In the genomic region with DNA sequence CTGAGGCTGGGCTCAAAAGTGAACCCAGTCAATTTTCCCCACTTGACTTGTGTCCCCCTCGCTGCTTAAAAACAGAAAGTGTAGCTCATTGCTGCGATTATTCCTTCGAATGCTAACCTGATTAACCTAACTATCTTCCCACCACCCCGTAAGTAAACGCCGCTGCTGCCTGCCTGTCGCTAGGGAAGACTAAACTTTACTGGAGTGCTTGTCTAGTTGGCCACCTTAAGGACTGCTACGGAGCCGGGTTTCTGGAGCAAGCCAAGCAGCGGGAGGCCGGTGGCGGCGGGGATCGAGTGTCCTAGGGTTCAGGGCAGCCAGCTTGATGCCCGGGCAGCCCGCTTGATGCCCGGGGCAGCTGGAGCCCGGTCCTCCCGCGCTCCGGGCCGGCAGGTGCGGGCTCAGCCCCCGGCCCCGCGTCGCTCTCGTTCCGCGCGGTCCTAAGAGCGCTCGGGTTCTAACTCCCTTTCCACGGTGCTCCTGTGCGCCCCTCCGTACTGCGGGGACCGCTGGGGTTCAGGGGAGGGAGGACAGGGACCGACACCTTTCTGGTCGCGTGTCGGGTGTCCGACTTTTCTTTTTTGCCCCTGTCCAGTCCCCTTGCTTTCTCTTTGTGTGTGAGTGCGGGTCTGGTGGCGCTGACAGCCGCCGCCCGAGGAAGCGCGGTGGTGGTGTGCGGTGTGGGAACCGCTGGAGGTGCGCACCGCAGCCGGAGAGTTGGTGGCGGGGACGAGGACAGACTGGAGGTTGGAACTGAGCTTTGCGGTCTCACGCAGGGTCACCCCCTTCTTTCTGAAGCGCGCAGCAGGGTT, we compare ENCODE assay signal across 8 mouse cellular contexts. TPM values are rescaled to one million over a fixed set of nuclear protein-coding genes. Genes with fewer than 3 reads are reported as not detected.
DNase-seq lines count a peak whose midpoint lies in the region; ATAC-seq and TF ChIP-seq lines count a peak whose summit lies in the region.

No protein-coding gene starts in this region.

- DNase-seq in testis, postnatal 14 days (ENCODE audit: low spot score) = no peak
- peak; percentile 26 to 57 for DNase-seq in heart, adult 18-20 months
- peak; percentile 67 for DNase-seq in kidney, adult 18-20 months
- no peak for DNase-seq in liver, embryonic 13.5 days
- DNase-seq in right cerebral cortex, postnatal 10 days (ENCODE audit: low spot score in 2 of 2) = peak; percentile 49 to 53
- DNase-seq in urinary bladder, postnatal 4 days (ENCODE audit: low spot score in 2 of 2) = no peak

- peak overlapping the region; percentile 49 for H3K4me3 ChIP-seq in testis, adult 2 months (ENCODE audit: control insufficient read depth, low read depth, low read length)
- peak overlapping the region; percentile 78 for H3K4me3 ChIP-seq in cortical plate, adult 2 months (ENCODE audit: insufficient read depth, low read length)
- peak overlapping the region; percentile 55 for H3K4me3 ChIP-seq in liver, embryonic 13.5 days (replicated peaks)

- peaks cover 38% of the 10 kb centered on the region for H3K4me1 ChIP-seq in testis, adult 2 months (ENCODE audit: control insufficient read depth, insufficient read depth, low read length)
- H3K4me1 ChIP-seq in cortical plate, adult 2 months (ENCODE audit: control insufficient read depth, insufficient read depth, low read length) = no peaks in the 10 kb centered on the region
- H3K4me1 ChIP-seq in liver, embryonic 13.5 days (replicated peaks) = peaks cover 35% of the 10 kb centered on the region

- H3K4me2 ChIP-seq in liver, embryonic 13.5 days = peak overlapping the region; percentile 66

- TF ChIP-seq CTCF in testis, adult 2 months (IDR thresholded peaks at IDR 0.05; ENCODE audit: control insufficient read depth, insufficient read depth, insufficient replicate concordance, low read depth, low read length) = no peak
- TF ChIP-seq CTCF in cortical plate, adult 2 months (IDR thresholded peaks at IDR 0.05; ENCODE audit: extremely low read depth, insufficient read depth, low read length) = no peak

- no peaks in the 10 kb centered on the region for H3K9me3 ChIP-seq in liver, embryonic 13.5 days (replicated peaks)

- H3K27ac ChIP-seq in testis, adult 2 months (ENCODE audit: control insufficient read depth, insufficient read depth, low read depth, low read length) = no peak overlapping the region
- 0 out of 2 replicates have a peak overlapping the region, but pooled peaks have one; percentile 51 for H3K27ac ChIP-seq in cortical plate, adult 2 months (ENCODE audit: insufficient read depth, low read length)
- no peak overlapping the region for H3K27ac ChIP-seq in liver, embryonic 13.5 days

- no peak for ATAC-seq in liver, embryonic 13.5 days (ENCODE audit: low read depth)

- no peak overlapping the region for H3K9ac ChIP-seq in liver, embryonic 13.5 days

- H3K36me3 ChIP-seq in testis, adult 2 months (ENCODE audit: control insufficient read depth, insufficient read depth, low read length) = no peaks in the 10 kb centered on the region
- H3K36me3 ChIP-seq in liver, embryonic 13.5 days = no peaks in the 10 kb centered on the region

- no peak for TF ChIP-seq POLR2A in testis, adult 2 months (IDR thresholded peaks at IDR 0.05; ENCODE audit: control insufficient read depth, low read depth, low read length)
- no peak for TF ChIP-seq POLR2A in cortical plate, adult 2 months (IDR thresholded peaks at IDR 0.05; ENCODE audit: extremely low read depth, insufficient read depth, low read length)

- peaks cover 3% of the 10 kb centered on the region for H3K27me3 ChIP-seq in testis, adult 2 months (ENCODE audit: control insufficient read depth, insufficient read depth, low read length)
- H3K27me3 ChIP-seq in liver, embryonic 13.5 days = peaks cover 93% of the 10 kb centered on the region

- WGBS in liver, embryonic 13.5 days (ENCODE audit: insufficient replicate concordance) = under 1% methylated on average over 61 of the region's 61 CpGs

RNA-seq across cellular contexts. Expression of a gene that starts 4.5 kb away (rescaled TPM):
- 0.02 and 0.11 TPM in 2 replicates for polyA plus RNA-seq in testis, adult 2 months (2012; rRNA removed)
- 18.0 and 20.5 TPM in 2 replicates for polyA plus RNA-seq in cortical plate, adult 2 months (2012; rRNA removed)
- 1 to 10 TPM; 7.1 TPM for total RNA-seq in heart, adult 18-20 months (2021)
- 0.68 and 0.83 TPM in 2 replicates for polyA plus RNA-seq in liver, embryonic 13.5 days (2015; fragmentation: Nextera tagmentation; extraction: Ambion mirVana)

Comparison
In these comparisons a context has a peak if more than half of its experiments do, and no peak if none do; other contexts are left out.
1. DNase-seq: peak in heart, adult 18-20 months (2 of 2), kidney, adult 18-20 months (single experiment) and right cerebral cortex, postnatal 10 days (2 of 2); none in testis, postnatal 14 days (single experiment), liver, embryonic 13.5 days (single experiment) and urinary bladder, postnatal 4 days (0 of 2).
2. RNA of a gene that starts 4.5 kb away (polyA plus RNA-seq): 18.0 to 20.5 TPM in cortical plate, adult 2 months; 0.68 to 0.83 TPM in liver, embryonic 13.5 days and 0.02 to 0.11 TPM in testis, adult 2 months; every median in the first group is over 10 times any median in the second.
3. Peak in every context shown above with its lines, with median percentiles within 50 percentile points of each other: H3K4me3 ChIP-seq.